Mouse (Mus musculus) mouse trophoblast stem cell (cell line): Measurements from ENCODE around the gene Acvr1.

Source experiments
- in situ Hi-C, 2 experiments: fragments of 300-500 bp; cut with MseI, MboI; formaldehyde crosslinking; loops; 2 replicates in 1 of 2; 3 replicates in 1 of 2; pipeline ENCODE4 v1.15.1; 2025

Acvr1 gene

GRCm38 (mm10) chr2:58567066-58567810 lies at the start of gene Acvr1, which contains the start of gene Upp2:
Gene Acvr1 (minus strand): TSS chr2:58567157.
Gene Upp2 (plus strand): TSS chr2:58567298.
- in situ Hi-C loops: no loop called here

GRCm38 (mm10) chr2:58615766-58616165 lies 48.8 kb upstream of the Acvr1 start:
- in situ Hi-C loops: no loop called here

GRCm38 (mm10) chr2:58614851-58615250 lies 47.9 kb upstream of the Acvr1 start:
- in situ Hi-C loops: no loop called here

GRCm38 (mm10) chr2:58613720-58614119 lies 46.8 kb upstream of the Acvr1 start:
- in situ Hi-C loops: no loop called here

- in situ Hi-C loops: no loop called here
Measured at GRCm38 (mm10) chr2:58604791-58605190, 37.8 kb upstream of the Acvr1 start.

GRCm38 (mm10) chr2:58603379-58603778 lies 36.4 kb upstream of the Acvr1 start:
- in situ Hi-C loops: no loop called here

- in situ Hi-C loops: no loop called here
Measured at GRCm38 (mm10) chr2:58601382-58601781, 34.4 kb upstream of the Acvr1 start.

GRCm38 (mm10) chr2:58599639-58600038 lies 32.7 kb upstream of the Acvr1 start:
- in situ Hi-C loops: no loop called here

- in situ Hi-C loops: no loop called here
Measured at GRCm38 (mm10) chr2:58597556-58597955, 30.6 kb upstream of the Acvr1 start.

- in situ Hi-C loops: no loop called here
Measured at GRCm38 (mm10) chr2:58596774-58597342, 29.9 kb upstream of the Acvr1 start.

GRCm38 (mm10) chr2:58595350-58595749 lies 28.4 kb upstream of the Acvr1 start:
- in situ Hi-C loops: no loop called here

- in situ Hi-C loops: no loop called here
Measured at GRCm38 (mm10) chr2:58590055-58590454, 23.1 kb upstream of the Acvr1 start.

- in situ Hi-C loops: no loop called here
Measured at GRCm38 (mm10) chr2:58589637-58590036, 22.7 kb upstream of the Acvr1 start.

GRCm38 (mm10) chr2:58586311-58586710 lies 19.4 kb upstream of the Acvr1 start:
- in situ Hi-C loops: no loop called here

- in situ Hi-C loops: no loop called here
Measured at GRCm38 (mm10) chr2:58574167-58574566, 7.2 kb upstream of the Acvr1 start.

GRCm38 (mm10) chr2:58568841-58569645 lies 2.1 kb upstream of the Acvr1 start:
- in situ Hi-C loops: no loop called here

GRCm38 (mm10) chr2:58567866-58568719 lies 1.1 kb upstream of the Acvr1 start:
- in situ Hi-C loops: no loop called here

- in situ Hi-C loops: no loop called here
Measured at GRCm38 (mm10) chr2:58566410-58567065, 419 bp downstream of the Acvr1 start.

GRCm38 (mm10) chr2:58566049-58566409 lies 928 bp downstream of the Acvr1 start:
- in situ Hi-C loops: no loop called here

- in situ Hi-C loops: no loop called here
Measured at GRCm38 (mm10) chr2:58565267-58565666, 1.7 kb downstream of the Acvr1 start.

- in situ Hi-C loops: no loop called here
Measured at GRCm38 (mm10) chr2:58562137-58562536, 4.8 kb downstream of the Acvr1 start.
